Mouse (Mus musculus): ENCODE measurements at regions not wholly inside any gene's neighbourhood (a gene's known extent, or its start where the extent isn't known, plus 50 kb on each side); places are given as distances from the start of the nearest gene placed in this dataset.

DNA sequence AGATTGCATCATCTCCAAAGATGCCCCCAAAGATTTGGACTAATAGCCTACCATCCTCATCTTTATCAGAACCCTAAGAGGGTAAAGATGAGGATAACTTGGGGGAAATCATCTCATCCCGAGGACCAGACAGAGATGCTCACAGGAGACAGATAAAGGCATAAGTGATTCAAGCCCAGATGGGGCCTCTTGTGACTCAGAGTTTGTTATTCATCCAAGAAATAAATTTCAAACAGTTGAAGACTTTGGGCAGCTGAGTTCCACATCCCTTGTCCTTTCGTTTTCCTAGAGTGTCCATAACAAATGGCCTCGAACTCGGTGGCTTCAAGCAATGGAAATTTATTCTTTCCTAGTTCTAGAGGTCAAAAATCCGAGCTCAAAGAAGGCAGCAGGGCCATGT, 485.1 kb upstream of the Gm10131 start:
- Histone ChIP-seq H3K36me3 (ENCODE audit: control insufficient read depth in 1 of 2, insufficient read depth in 2 of 2, low read length in 2 of 2) (no peaks in the 10 kb centered on the region), H3K9me3 (replicated peaks; ENCODE audit: insufficient read depth, low read length) (no peaks in the 10 kb centered on the region), H3K9ac (ENCODE audit: control insufficient read depth, low read depth, low read length, poor library complexity, severe bottlenecking) (no peak overlapping the region), H3K4me1 (ENCODE audit: control insufficient read depth in 1 of 2, insufficient read depth in 2 of 2, low read length in 2 of 2) (no peaks in the 10 kb centered on the region), H3K27me3 (ENCODE audit: control insufficient read depth in 1 of 2, insufficient read depth in 2 of 2, low read length in 2 of 2) (no peaks in the 10 kb centered on the region), H3K4me3 (ENCODE audit: control insufficient read depth in 1 of 2, insufficient read depth in 1 of 2, low read depth in 2 of 2, low read length in 2 of 2) (no peak overlapping the region), H3K79me2 (ENCODE audit: control insufficient read depth, insufficient read depth, low read length, poor library complexity) (no peaks in the 10 kb centered on the region), H3K27ac (ENCODE audit: control insufficient read depth, low read depth, low read length) (no peak overlapping the region)
- no peak for TF ChIP-seq KAT2A (conservative IDR thresholded peaks at IDR 0.05; ENCODE audit: low read depth, low read length)
- no peak for TF ChIP-seq NELFE (IDR thresholded peaks at IDR 0.05; ENCODE audit: low read depth, low read length)
- TF ChIP-seq ZC3H11A (IDR thresholded peaks at IDR 0.05; ENCODE audit: low read depth, low read length): no peak
- TF ChIP-seq CTCF (IDR thresholded peaks at IDR 0.05 in 2 of 3, conservative IDR thresholded peaks at IDR 0.05 in 1 of 3; ENCODE audit: control insufficient read depth in 1 of 3, insufficient read depth in 1 of 3, low read depth in 2 of 3, low read length in 3 of 3, poor library complexity in 1 of 3, severe bottlenecking in 1 of 3): no peak
- no peak for TF ChIP-seq JUND (IDR thresholded peaks at IDR 0.05; ENCODE audit: low read depth, low read length)
- TF ChIP-seq HCFC1 (IDR thresholded peaks at IDR 0.05; ENCODE audit: low read depth, low read length): no peak
- TF ChIP-seq TBP (IDR thresholded peaks at IDR 0.05; ENCODE audit: low read depth, low read length): no peak
- no peak for TF ChIP-seq SIN3A (IDR thresholded peaks at IDR 0.05; ENCODE audit: low read length)
- no peak for TF ChIP-seq UBTF (IDR thresholded peaks at IDR 0.05; ENCODE audit: borderline replicate concordance, insufficient read depth, low read depth, low read length)
- TF ChIP-seq RCOR1 (IDR thresholded peaks at IDR 0.05; ENCODE audit: low read depth, low read length): no peak
- TF ChIP-seq USF2 (IDR thresholded peaks at IDR 0.05; ENCODE audit: borderline replicate concordance in 1 of 2, insufficient read depth in 1 of 2, low read depth in 1 of 2, low read length in 2 of 2): no peak
- no peak for TF ChIP-seq ELF1 (IDR thresholded peaks at IDR 0.05; ENCODE audit: low read depth, low read length)
- TF ChIP-seq MYB (IDR thresholded peaks at IDR 0.05; ENCODE audit: low read depth, low read length): no peak
- TF ChIP-seq MXI1 (IDR thresholded peaks at IDR 0.05; ENCODE audit: low read depth, low read length): no peak
- TF ChIP-seq ZKSCAN1 (IDR thresholded peaks at IDR 0.05; ENCODE audit: low read depth, low read length): no peak
- TF ChIP-seq POLR2AphosphoS5 (IDR thresholded peaks at IDR 0.05; ENCODE audit: borderline replicate concordance, low read depth, low read length): no peak
- no peak for TF ChIP-seq MAZ (IDR thresholded peaks at IDR 0.05; ENCODE audit: low read depth, low read length)
- TF ChIP-seq CHD2 (IDR thresholded peaks at IDR 0.05; ENCODE audit: low read length): no peak
- DNase-seq (ENCODE audit: low read depth, low spot score): no peak

DNA sequence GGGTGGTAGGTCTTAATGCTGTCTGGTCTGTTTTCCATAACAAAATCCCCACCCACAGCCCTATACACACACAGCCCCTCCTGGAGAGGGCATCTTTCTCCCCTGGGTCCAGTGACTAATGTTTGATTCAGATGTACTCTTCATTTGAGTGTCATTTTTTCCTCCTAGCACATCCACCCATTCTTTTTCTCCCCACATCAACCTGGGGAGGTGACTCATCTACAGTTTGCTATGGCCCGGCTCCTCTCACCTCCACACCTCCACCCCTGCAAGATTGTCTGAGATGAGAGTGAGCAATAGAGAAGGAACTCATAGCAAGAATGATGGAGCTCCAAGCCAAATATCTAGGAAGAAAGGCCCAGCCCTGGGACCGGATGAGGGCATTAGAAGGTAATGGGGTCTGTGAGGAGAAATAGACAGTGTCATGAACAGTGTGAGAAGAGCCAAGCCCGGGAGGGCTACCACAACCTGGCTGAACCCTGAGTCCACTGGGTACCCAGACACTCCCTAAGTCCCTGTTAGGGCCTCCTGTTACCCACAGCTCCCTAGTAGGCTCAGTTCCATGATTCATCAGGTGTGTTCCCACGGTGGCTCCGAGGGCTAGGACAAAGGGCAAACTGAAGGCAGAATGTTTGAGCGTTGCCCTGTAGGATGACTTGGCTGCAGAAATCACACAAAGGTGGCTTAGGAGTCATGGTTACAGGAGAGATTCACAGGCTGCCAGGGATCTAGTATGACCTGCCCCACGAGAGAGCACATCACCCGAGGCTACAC, 479.6 kb upstream of the Gm10131 start:
- Histone ChIP-seq H3K27ac (ENCODE audit: control insufficient read depth, low read depth, low read length) (no peak overlapping the region), H3K36me3 (ENCODE audit: control insufficient read depth in 1 of 2, insufficient read depth in 2 of 2, low read length in 2 of 2) (no peaks in the 10 kb centered on the region), H3K9ac (ENCODE audit: control insufficient read depth, low read depth, low read length, poor library complexity, severe bottlenecking) (no peak overlapping the region), H3K4me3 (ENCODE audit: control insufficient read depth in 1 of 2, insufficient read depth in 1 of 2, low read depth in 2 of 2, low read length in 2 of 2) (no peak overlapping the region), H3K79me2 (ENCODE audit: control insufficient read depth, insufficient read depth, low read length, poor library complexity) (no peaks in the 10 kb centered on the region), H3K4me1 (ENCODE audit: control insufficient read depth in 1 of 2, insufficient read depth in 2 of 2, low read length in 2 of 2) (no peaks in the 10 kb centered on the region), H3K27me3 (ENCODE audit: control insufficient read depth in 1 of 2, insufficient read depth in 2 of 2, low read length in 2 of 2) (no peaks in the 10 kb centered on the region), H3K9me3 (replicated peaks; ENCODE audit: insufficient read depth, low read length) (no peaks in the 10 kb centered on the region)
- TF ChIP-seq MAZ (IDR thresholded peaks at IDR 0.05; ENCODE audit: low read depth, low read length) (no peak), ETS1 (IDR thresholded peaks at IDR 0.05; ENCODE audit: low read depth, low read length) (no peak), MAFK (IDR thresholded peaks at IDR 0.05; ENCODE audit: borderline replicate concordance, low read depth, low read length) (no peak), USF2 (IDR thresholded peaks at IDR 0.05; ENCODE audit: borderline replicate concordance in 1 of 2, insufficient read depth in 1 of 2, low read depth in 1 of 2, low read length in 2 of 2) (no peak), KAT2A (conservative IDR thresholded peaks at IDR 0.05; ENCODE audit: low read depth, low read length) (no peak)
- DNase-seq (ENCODE audit: low read depth, low spot score): no peak

Data from MEL (cell line).